Mouse (Mus musculus): ENCODE measurements around the gene Donson.

Donson gene

DNA sequence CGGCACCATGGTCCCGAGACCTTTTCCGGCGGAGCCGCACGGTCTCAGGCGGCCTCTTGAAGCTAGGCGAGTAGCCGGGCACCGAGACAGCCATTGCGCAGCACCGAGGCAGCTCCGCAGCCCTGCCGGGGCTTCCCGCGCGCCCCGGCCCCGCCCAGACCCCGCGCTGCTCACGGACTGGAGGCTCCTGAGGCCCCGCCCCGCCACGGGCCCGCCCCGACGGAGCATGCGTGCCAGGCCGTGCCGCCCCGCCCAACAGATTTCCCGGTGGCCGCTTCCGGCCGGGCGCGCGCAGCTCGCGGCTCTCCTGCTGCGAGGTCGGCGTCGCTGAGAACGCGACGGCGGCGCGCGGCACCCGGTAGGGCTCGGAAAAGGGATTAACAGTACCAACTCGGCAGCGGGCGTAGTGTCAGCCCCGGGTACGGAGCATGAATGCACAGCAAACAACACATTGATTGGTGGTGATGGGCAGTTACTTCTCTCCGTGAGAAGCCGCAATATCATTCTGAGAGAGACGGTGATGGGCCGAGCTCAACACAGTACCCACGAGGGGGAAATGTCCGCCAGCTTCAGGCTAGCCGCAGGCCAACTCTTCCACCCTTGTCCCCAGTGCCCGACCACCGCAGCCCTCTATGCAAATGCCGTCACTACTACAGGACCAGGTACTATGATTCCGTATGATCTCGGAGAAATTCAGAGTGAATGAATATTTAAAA, at the start of gene Donson:
Gene Donson (minus strand): TSS at position 152 of the 716 bp plus-strand sequence.
- peak; percentile 97 to 98 for DNase-seq

DNA sequence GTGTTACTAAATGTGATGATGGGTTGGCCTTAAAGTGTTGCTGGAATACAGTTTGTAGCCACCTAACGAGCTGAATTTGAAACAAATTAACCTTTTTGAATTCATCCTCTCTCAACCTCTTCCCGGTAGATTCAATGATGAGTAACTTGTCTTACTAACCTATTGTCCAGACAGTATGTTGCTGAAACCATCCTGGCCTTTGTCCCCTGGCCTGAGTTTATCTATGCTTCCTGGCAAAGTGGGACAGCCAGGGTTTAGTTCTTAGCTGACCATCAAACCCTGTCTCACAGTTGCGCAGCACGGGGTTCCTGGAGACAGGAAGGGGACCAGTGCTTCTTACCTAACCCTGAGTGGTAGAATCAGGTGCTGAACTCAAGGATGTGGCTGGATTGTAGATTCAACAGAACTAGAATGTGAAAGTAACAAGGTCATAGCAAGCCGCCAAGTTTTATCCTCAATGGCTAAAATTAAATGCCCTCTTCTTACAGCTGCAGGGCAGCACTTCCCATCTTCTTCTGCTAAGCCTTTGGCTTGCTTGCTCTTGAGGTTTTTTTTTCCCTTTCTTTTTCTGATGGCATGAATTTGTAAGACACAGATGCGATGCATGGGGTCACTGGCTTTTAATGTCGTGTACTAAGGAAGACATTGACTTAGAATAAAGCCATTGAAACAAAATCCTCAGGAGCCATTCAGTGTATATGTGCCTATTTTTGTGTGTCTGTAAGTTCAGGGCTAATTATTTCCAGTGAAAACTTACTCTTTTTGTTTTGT, 47.7 kb upstream of the Donson start:
- no peak for DNase-seq

DNA sequence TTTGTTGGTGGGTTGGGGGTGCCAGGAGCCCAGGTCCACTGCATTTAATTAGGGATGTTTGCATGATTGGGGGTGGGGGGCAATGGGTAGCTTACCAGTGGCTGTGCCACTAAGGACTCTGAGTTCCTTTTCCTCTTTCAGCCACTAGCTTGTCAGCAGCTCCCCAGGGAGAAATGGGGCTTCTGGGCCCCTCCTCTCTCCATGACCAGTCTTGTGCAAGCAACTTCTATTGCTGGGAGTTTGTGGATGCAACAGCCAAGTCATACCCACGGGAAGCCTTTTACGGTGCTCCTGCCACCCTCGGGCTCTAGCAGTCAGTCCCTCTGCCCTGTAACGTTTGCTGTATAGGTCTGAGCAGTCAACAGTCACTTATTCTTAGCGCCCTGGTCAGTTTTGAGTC, 46.2 kb upstream of the Donson start:
- DNase-seq = peak in 1 of 2 experiments; percentile 27

DNA sequence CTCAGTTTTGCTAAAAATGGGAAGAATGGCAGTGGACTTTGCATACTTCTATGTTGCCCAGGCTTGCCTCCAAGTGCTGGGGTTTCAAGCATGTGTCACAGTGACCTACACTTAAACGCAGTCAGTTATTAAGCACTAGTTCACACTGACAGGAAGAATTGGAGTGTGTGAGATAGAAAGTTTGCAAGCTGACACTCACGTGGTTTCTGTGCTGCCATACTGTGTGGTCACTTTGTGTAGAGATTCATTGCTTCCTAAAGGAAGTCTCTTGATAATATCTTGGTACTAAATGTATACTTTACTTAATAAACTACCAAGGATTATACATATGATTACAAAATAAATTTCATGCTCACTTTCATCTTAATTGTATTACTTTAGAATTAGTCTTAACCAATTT, 44.2 kb upstream of the Donson start:
- no peak for DNase-seq

DNA sequence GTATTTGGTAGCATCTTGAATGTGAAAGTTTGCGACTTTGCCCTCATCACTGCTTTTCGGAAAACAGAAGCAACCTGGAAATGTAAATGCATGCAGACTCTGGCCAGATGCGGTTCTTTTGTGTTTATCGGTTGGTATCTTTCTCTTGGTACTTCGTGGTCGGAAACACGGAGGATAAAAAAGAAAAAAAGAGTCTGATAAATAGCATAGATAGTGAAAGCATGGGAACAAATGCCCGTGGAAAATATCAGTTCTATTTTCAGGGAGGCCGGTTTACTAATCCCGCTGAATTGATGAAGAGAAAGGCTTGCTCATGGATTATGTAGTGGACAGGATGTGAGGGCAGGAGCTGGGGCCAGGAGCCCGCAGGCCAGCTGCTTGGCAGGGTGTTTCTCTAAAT, 41.9 kb upstream of the Donson start:
- peak in 1 of 2 experiments; percentile 27 for DNase-seq

DNA sequence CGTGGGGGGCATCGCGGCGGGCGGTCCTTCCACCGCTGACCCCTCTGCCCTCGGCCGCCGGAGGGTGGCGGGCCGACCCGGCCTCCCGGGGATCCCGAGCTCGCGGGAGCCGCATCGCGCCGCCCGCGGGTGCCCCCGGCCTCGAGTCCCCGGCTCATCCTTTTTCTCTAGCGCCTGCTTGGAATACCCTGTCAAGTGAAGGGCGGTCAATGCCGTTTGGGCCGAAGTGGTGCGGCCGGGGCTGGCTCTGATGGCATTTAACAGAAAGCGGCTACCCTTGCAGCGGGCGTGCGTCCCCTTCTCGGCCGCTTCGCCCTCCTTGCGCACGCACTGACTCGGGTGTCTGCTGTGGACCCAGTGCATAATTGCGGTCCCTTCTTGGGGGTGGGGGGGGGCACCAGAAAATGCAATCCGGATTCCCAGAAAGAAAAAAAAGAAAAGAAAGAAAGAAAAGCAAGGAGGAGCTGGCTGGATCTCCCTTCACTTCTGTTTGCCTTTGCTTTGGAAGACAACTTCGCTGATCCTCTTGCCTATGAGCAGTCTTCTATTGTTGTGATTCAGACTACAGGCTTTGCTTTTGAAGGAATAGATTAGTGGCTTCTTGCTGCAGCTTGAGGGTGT, 41.4 kb upstream of the Donson start:
- peak; percentile 56 to 73 for DNase-seq

DNA sequence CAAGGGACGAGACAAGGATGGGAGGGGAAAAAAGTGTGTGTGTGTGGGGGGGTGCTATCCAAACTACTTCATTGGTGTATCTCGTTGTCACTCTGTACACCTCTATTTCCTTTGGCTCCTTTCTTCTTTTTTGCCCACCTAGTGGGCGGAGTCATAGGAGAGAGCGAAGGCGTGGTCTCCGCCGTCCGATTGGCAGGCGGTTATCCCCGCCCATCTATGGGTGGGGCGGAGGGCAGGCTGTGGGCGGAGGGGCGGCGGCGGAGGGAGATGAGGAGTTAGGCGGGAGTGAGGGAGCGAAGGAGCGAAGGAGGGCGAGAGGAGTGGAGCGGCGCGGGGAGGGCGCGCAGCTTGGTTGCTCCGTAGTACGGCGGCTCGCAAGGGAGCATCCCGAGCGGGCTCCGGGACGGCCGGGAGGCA, 40.5 kb upstream of the Donson start, which contains the start of gene Itsn1:
Gene Itsn1 (plus strand): TSS at position 216 of the 417 bp plus-strand sequence.
- DNase-seq = peak; percentile 98 to 99

DNA sequence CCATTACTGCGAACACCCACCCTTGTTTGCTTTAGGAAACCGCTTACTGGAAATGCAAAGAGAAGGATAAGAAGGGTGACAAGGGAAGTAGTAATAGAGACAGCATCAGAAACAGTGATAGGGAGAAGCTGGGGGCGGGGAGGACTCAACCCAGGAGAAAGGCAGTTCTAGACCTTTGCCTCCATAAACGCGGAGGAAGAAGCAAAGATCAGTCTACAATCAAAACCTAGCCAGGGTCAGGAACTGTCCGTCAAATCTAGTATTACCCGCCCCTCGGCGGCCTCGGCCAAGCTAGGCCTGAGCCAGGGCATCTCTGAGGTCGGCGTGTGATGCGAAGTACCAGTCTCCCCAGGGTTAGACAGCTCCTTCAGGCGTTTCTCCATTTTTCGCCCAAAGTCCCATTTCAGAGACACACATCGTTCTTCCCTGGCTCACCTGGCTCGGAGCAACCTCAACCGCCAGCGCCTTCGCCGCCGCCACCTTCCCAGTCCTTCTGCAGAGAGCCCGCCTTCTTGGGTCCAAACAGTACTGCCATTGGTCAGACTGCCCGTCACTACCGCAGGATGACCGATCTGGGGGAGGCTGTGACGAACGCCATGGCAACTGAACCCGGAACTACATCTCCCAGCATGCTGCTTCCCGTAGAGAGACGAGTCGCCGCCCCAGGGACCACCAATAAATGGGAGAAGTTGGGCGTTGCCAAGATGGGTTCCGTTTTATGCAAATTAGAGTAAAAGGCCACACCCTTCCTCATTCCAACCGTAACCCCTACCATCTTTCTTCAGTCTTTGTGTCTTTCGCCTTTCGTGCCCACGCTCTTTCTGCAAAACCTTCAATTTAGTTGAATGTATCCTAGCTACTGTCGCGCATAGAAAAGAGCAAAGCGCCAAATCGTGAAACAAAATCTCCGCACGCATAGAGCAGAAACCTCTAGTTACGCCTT, 39.8 kb upstream of the Donson start, which contains the start of gene Cryzl1:
Gene Cryzl1 (minus strand): TSS at position 853 of the 943 bp plus-strand sequence.
- peak; percentile 97 to 98 for DNase-seq

DNA sequence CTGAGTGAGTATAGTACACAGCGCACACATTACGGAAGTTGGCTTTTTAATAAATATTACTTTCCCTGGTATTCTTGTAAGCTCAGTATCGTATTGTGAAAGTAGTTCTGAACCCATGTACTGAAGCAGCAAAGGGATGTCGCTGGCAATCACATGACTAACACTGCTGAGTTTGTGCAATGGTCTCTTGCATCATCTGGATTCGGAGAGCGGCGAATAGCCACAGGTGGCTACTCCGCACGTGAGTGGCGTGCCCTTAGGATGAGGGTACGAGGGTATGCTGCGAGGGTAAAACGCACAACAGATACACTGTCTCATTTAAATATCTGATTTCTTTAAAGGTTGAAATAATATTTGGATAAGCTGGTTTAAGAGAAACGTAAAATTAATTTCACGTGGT, 38.9 kb upstream of the Donson start:
- no peak for DNase-seq

DNA sequence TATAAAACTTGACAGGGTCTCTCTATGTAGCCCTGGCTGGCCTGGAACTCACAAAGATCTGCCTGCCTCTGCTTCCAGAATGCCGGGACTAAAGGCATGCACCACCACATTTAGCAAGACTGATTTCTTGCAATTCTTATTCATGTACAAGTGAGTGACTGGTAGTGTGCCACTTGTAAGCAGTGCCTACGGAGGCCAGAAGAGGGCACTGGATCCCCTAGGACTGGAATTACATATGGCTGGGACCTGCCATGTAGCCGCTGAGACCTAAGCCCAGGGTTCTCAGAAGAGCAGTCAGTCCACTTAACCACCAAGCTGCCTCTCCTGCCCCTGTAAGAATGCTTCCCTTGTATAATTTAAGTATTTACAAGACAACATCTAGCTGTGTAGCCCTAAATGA, 35.7 kb upstream of the Donson start:
- DNase-seq = peak; percentile 71 to 76

DNA sequence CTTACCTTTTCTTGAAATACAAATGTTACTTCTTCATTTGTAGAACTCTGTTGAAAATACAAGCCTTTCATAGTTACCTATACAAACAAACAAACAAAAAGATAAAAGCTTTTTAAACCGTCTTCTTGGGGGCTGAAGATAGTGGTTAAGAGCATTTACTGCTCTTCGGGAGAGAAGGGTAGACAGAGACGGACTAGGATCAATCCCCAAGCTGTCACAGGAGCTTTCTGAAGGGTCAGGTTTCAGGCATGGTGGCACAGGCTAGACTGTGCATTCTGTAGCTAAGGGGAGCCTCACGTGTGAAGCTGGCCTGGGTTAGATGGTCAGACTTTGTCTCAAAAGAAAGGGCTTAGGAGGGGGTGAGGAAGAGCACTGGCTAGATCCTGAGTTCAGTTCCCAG, 28.8 kb upstream of the Donson start:
- no peak for DNase-seq

DNA sequence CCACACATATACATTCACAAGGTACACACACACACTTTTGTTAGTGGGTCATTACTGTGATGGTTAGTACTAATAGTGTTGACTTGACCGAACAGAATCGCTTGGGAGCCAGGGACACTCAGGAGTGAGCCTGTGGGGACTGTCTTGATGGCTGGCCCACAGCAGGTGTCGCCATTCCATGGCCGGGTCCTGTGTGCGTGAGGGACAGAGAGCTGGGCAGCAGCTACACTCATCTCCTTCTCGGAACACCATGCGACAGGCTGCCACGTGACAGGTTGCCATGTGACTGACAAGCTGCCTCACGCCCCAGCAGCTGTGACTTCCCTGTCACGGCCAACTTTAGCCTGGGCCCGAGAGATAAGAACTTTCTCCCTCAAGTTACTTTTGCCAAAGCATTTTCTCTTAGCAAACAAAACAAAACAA, 28.4 kb upstream of the Donson start:
- DNase-seq = no peak

DNA sequence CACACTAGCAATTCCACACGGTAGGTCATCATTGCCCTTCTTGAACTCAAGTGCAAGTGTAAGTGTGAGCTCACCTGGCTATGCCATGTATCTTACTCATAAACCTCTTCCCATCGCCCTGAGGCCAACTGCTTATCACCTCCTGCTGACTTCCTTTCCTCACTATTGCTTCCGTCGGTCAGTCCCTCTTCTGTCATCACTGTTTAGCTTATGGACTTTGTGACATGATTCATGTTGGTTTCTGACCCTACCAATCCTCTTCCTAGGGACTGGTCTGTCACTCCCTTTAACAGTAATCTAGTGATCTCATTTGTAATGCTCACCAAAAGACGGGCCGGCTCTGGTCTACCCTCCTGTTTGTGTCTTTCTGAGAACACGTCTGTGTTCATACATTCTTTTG, 21.7 kb upstream of the Donson start:
- DNase-seq = no peak

DNA sequence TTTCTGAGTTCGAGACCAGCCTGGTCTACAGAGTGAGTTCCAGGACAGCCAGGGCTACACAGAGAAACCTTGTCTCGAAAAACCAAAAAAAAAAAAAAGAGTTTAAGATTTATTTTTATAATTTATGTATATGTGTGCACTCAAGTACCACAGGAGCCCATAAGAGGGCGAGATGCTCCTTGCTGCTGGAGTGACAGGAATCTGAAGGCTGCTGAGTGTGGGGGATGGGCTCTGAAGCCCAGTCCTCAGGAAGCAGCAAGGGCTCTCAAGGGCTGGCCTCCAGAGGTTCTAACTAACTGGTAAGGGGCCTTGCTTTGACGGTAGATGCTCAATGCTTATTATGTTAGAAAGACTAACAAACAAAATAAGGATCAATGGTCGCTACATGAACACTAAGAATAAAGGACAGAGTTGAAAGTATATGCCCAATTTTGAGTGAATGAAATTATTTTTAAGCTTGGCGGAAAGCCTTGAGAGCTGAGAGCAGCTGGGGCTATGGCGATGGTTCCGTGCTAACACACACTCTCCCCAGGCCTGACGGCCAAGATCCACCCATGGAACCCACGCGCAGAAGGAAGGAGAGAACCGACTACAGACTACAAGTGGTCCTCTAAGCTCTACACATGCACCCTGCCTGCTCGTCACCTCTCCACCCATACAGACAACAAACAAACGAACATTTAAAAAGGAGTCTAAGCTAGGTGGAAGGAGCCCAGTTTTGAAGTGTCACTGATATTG, 16.2 kb upstream of the Donson start:
- DNase-seq = peak in 1 of 2 experiments; percentile 32

DNA sequence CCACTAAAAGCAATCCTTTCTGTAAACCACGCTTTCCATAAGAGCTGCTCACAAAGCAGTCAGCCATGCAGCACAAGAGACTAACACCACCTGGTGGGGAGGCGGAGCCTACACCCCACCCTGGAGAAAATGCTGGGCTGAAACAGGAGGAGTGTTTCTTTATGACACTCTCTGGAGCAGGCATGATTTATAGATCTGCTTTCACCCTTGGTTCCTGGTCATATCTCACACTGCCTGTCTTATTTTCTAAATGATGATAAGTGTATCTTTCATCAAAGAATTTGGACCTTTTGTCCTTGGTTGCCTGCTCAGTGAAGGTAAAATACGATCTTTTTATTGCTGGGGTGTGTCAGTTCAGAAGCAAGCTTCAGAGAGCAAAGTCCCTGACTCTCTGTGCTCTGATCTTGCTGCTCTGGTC, 14.2 kb upstream of the Donson start:
- peak; percentile 40 to 59 for DNase-seq

DNA sequence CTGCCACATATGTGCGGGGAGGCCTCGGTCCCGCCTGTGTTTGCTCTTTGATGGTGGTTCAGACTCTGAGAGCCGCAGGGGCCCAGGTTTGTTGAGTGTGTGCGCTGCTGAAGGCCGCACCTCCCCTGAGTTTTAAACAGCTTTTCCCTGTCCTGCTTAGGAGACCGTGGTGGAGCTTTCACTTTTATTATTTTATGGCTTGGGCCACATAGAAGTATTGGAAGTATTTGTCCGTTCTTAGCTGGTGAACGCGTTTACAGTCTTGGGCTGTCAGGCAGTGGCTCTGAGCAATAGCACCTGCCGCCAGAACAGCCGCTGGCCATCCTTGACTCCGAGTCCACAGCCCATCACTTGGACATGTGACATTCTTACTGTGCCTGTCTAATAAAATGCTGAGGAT, 13.3 kb upstream of the Donson start:
- peak; percentile 65 to 73 for DNase-seq

DNA sequence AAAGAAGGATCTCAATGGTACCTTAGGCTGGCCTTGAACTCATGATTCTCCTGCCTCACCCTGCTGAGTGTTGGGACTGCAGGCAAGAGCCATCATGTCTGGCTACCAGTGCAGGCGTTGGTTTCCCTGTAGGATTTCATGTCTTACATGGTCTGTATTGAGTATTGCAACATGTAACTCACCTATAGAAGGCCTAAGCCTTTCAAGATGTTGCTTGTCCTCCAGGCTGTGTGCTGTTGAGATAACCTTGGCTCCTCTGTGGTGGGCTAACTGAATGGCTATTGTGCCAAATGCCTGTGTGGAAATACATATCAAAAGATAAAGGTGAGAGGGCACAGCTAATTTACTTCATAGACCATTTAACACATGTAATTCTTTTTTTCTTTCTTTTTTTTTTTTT, 10.4 kb upstream of the Donson start:
- DNase-seq = no peak

DNA sequence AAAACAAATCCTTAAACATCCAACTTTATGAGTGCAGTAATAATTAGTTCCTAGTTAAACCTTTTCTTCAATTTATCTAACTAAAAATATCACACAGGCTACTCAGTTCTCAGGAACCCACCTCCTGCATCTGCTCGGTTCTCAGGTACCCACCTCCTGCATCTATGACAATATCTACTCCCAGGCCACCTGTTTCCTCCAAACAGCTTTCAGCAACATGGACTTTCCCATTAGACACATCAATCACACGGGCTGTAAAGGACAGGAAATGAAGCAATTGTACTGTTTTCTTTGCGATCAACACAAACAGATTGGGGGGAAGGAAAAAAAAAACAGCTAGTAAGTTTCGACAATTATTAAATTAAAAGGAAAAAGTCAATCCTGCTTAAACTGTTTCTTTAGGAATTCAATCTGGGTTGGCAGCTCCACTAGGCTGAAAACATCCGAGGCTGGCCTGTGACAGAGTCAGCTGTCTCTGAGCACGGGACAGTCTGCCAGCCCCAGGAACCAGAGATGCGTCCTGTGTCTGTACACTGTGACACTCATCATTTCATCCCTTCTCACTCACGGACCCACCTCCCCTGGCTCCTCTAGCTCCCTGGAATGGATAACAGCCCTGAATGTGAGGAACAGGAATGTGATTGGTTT, 6.7 kb upstream of the Donson start:
- DNase-seq = no peak

DNA sequence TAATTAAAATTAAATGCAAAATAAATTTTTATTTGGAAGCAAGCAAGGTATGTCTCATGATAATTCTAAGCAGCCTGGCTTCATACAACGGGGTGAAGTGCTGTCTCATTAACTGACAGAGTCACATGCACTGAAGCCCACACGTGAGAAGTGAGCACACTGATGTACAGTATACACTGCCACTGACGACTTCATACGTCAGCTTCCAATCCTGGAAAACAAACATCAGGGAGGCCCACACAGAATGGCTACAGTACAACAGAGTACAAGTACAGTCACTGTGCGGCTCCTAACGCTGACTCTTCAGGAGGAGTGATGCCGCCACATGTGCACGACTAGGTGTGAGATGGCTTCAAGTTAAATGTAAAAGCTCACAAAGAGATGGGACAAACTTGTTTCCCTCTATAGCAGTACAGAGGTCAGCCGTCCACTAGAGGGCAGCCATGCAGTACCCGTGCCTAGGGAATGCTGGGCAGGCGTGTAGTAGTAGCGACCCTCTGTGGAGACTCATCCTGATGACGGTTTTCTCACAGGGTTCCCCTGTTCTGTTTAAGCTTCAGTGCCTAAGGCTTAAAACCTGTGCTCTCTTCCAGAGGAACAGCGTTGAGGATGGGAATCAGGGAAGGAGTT, 6.0 kb upstream of the Donson start:
- peak; percentile 92 for DNase-seq

DNA sequence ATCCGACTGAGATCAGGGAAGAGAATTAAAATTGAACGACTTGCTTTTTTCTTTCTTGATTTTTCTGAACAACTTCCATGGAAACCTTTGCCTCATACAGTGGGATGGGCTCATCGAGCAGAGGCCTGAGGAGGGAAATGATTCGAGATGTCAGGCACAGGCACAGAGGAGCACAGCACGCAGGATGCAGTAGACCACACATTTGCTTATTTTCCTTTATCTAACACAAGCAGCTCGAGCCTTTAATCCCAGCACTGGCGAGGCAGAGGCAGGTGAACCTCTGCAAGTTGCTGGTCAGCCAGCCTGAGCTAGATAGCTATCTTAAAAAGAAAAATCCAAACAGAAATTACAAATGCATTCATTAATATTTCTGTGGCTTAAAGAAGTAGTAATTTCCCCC, 1.2 kb upstream of the Donson start:
- DNase-seq = no peak
